Mouse (Mus musculus): Measurements from ENCODE around the gene Gm10184.
"Not testable (repeated sequence)": the region's sequence is repeated elsewhere in the genome, so short reads cannot be mapped to it uniquely, and the experiment has no call there.

Gene Gm10184

DNA sequence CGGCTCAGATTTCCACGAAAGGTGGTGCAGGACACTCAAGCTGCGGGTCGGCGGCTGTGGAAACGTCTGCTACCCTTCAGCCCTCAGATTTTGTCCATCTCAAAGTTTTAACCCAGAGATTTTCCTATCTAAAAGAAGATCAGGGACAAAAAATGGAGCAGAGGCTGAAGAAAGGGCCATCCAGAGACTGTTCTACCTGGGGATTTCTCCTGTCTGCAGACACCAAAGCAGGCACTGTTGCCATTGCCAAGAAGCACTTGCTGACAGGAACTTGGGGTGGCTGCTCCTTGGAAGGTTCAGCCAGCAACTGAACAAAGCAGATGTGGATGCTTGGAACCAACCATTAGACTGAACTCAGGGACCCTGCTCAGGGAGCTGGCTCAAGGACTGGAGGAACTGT is at the start of gene Gm10184:
TSS of gene Gm10184 (minus strand) at position 101 of the 400 bp plus-strand sequence.
- DNase-seq (ENCODE audit: low spot score in 2 of 2), result no peak

DNA sequence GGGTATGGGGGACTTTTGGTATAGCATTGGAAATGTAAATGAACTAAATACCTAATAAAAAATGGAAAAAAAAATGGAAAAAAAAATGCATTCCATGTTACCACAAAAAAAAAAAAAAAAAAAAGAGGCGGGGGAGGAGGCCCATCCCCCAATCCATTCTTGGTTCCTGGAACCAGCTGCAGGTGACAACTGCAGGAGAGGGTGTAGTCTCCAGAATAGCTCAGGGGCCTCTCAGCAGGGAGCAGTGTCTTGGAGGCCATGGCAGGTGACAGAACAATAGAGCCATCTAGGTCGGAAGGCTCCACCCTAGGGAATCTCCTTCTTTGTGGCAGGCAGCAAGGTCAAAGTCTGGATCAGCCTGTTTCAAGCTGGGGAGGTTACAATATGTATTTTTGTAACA is 23.7 kb upstream of the Gm10184 start:
- no peak for DNase-seq (ENCODE audit: low spot score in 2 of 2)

DNA sequence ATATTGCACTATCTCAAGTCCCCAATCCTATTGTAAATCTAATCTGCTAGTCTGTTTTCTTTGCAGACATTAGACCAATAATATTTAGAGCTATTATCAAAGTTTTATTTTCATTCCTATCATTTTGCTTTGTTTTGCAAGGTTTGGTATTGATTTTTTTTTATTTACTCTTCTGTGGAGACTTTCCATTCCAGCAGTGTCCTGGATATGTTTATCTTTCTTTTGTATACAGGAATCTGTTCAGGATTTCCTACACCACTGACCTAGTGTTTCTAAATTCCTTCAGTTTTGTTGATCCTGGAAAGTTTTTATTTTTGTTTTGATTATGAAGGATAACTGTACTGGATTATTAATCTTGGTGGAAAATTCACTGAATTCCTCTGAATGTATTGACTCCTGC is 2.6 kb downstream of the Gm10184 start:
- DNase-seq (ENCODE audit: low spot score in 2 of 2), result no peak

DNA sequence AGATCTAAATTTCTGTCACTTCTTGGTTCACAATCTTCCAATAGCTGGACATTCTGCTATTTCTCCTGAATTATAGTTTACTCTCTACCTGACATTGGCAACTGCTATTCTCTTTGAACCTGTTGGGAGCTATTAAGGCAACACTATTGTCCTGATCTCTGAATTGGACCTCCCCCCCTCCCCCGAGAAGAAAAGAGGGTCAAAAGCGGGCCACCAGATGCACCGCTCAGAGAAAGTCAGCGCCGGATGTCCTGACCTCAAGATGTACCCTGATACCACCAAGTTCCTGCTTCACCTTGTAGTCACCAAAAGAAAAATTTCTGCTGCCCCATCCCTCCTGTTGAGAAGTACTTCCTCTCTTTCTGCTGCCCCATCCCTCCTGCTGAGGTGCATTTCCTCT is 5.5 kb downstream of the Gm10184 start:
- not testable (repeated sequence) for DNase-seq (ENCODE audit: low spot score in 2 of 2)

DNA sequence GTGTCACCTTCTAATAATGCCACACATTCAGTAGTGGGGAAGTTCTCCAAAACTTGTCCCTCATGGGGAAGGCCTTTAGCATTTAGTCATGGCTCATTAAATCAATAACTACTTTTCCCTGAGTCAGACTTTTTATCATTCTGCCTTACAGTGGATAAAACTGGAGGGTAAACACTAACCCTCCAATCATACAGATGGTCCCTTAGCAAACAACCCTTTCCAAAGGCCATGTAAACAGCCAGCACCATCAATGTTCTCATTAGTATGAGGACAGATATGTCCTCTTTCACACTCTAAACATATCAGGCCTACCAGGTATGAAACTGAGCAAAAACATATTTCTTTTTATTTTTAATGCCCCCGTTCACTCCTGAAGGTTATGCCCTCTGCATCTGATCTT is 7.5 kb downstream of the Gm10184 start:
- DNase-seq (ENCODE audit: low spot score in 2 of 2), result no peak

DNA sequence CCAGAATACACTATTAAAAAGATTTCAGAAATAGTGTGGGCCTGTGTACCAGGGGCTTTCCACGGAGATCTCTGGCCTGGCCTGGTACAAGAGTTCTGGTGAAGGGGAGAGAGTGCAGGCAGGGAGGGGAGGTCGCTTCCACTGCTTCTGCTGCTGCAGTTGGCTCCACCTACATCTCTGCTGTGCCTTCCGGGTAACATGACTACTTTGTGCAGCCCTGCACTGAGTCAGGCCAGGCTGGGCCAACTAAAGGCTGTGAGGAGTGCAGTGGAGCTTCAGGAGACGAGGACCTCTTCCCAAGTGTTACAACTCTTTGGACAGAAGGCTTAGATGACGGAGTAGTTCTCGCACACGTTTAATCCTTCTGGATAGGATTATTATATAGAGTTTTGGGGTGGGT is 9.6 kb downstream of the Gm10184 start:
- no peak for DNase-seq (ENCODE audit: low spot score in 2 of 2)

DNA sequence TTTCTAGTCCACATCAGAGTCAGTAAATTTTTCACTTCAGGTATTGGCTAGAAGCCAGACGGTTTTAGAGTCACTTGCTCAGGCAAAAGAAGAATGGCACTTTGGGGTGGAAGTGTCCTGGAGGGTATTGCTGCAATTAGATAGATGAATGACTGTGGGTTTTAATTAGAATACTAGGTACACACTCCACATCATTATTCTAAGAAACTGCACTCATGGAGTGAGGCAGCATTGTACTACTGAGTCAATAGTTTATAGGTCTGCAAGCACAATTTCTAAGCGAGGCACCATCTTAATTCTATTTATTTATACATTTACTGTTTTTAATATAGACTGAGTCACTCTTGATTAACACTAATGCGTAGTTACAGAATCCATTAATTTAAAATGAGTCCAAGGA is 10.4 kb downstream of the Gm10184 start:
- DNase-seq (ENCODE audit: low spot score in 2 of 2), result no peak

DNA sequence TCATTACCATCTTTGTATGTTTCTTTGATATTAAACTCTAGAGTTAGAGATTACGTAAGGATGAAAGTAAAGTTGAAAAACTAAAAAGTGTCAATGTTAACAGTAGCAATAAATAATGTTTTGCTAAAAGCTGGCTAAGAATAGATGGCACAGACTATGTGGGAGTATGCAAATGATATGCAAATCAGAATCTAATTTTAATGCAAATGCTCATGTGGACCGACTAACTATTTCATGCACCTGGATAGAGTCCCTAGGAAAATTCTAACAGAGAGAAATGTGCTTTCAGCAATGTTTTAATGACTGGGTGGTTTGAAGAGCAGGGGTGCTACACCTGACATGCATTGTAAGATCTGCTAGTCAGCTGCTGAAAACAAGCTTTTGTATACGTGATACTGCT is 45.3 kb downstream of the Gm10184 start:
- no peak for DNase-seq (ENCODE audit: low spot score in 2 of 2)

Data from natural killer cell, adult 2 months (primary cell).